Mouse (Mus musculus) C2C12 (cell line): Measurements from ENCODE around the gene Spns1.

Experiments
- CTCF ChIP-seq: IDR thresholded peaks from one replicate; pipeline ENCODE4 v1.5.1; 2011; ENCODE audit not compliant: control insufficient read depth, insufficient read depth, insufficient read length
- MYOG ChIP-seq: IDR thresholded peaks from one replicate; pipeline ENCODE4 v1.6.1; 2011; ENCODE audit not compliant: control insufficient read depth, insufficient read length; ENCODE audit errors: extremely low read depth
- USF1 ChIP-seq: IDR thresholded peaks from one replicate; pipeline ENCODE4 v1.6.1; 2011; ENCODE audit warnings: low read depth, mild to moderate bottlenecking, control low read depth, moderate library complexity

DNA sequence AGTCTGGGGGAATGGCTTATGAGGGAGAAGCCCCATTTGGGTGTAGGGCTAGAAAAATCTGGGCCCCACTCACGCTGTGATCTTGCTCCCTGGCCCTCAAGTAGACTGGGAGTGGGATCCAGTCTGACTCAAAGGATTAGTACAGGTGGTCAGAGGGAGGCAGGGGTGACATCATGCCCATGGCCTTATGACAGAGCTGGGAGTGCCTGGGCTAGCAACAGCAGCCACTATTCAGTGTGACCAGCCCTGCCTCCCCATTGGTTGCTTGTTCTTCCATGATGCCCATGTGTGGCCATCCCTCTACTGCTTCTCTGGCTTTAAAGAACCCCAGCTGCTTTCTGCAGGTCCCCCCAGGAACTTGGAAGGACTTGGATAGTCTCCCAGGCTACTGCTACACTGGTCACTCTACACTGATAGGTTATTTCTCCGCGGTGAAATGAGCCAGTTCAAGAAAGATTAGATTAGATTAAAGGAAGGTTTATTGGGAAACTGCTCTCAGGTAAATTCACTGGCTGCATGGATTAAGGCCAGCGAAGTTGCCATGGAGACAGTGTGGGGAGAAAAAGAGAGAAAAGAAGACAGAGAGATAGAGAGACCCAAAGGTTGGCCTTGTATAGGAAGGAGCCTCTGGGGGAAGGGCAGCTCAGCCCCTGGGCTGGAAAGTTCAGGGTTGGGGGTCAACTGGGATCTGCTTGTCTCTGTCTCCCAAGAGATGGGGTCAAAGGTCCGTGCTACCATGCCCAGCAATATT lies 21.2 kb downstream of the Spns1 start:
- TF ChIP-seq CTCF (no peak), USF1 (no peak), MYOG (no peak)
